Mouse (Mus musculus) embryonic facial prominence, embryonic 14.5 days (tissue): ENCODE results near the gene Psmd9. TPM values are rescaled to one million over a fixed set of nuclear protein-coding genes. Genes with fewer than 3 reads are reported as not detected.

Experiments used
- ATAC-seq: fragments of 200-750 bp; cut with Nextera tagmentation; 2 replicates; pipeline ENCODE4 v1.8.0; 2017; ENCODE audit warnings: low read depth, moderate number of reproducible peaks, moderate TSS enrichment
- DNase-seq: peaks from one replicate; pipeline ENCODE4 v3.0.0-alpha.2; 2015; ENCODE audit warnings: low spot score
- H3K27ac ChIP-seq: fragments of 300-500 bp; sonication (generic); replicated peaks from 2 replicates; pipeline ENCODE4 v1.5.1; 2014; ENCODE audit warnings: low read depth, mild to moderate bottlenecking, low read length, moderate library complexity
- H3K27me3 ChIP-seq: fragments of 300-500 bp; sonication (generic); replicated peaks from 2 replicates; pipeline ENCODE4 v1.6.1; 2014; ENCODE audit warnings: low read length; ENCODE audit not compliant: control insufficient read depth, insufficient read depth
- H3K36me3 ChIP-seq: fragments of 300-500 bp; sonication (generic); 2 replicates; pipeline ENCODE4 v1.6.1; 2014; ENCODE audit warnings: low read length, mixed read lengths; ENCODE audit not compliant: control insufficient read depth, insufficient read depth
- H3K4me1 ChIP-seq: fragments of 300-500 bp; sonication (generic); 2 replicates; pipeline ENCODE4 v1.6.1; 2014; ENCODE audit warnings: antibody characterized with exemption, low read length; ENCODE audit not compliant: control insufficient read depth, insufficient read depth
- H3K4me2 ChIP-seq: fragments of 300-500 bp; sonication (generic); 2 replicates; pipeline ENCODE4 v1.6.1; 2014; ENCODE audit warnings: low read depth, mild to moderate bottlenecking, low read length, moderate library complexity, mixed read lengths
- H3K4me3 ChIP-seq: fragments of 300-500 bp; sonication (generic); 2 replicates; pipeline ENCODE4 v1.5.1; 2014; ENCODE audit warnings: low read depth, mild to moderate bottlenecking, low read length
- H3K9ac ChIP-seq: fragments of 300-500 bp; sonication (generic); 2 replicates; pipeline ENCODE4 v1.6.1; 2014; ENCODE audit warnings: low read depth, mild to moderate bottlenecking, low read length, moderate library complexity, mixed read lengths
- H3K9me3 ChIP-seq: fragments of 300-500 bp; sonication (generic); 2 replicates; pipeline ENCODE4 v1.6.1; 2016; ENCODE audit warnings: low read length; ENCODE audit not compliant: control insufficient read depth
- WGBS: fragments of 180-500 bp; shearing (Covaris S2); extraction: QIAGEN DNeasy Blood & Tissue Kit; methylation state at CpG from one replicate; pipeline ENCODE4 v1.1.7; 2014; 5-methylcytosine and 5-hydroxymethylcytosine counted together
- polyA plus RNA-seq: library from polyadenylated mRNA; unstranded; fragments of >200 nt; fragmentation: Nextera tagmentation; extraction: Ambion mirVana; gene quantifications from 2 replicates; pipeline ENCODE4 v1.2.1, GENCODE M21; 2014

The Psmd9 gene
- 49.5 and 58.1 TPM in 2 replicates for polyA plus RNA-seq

DNA sequence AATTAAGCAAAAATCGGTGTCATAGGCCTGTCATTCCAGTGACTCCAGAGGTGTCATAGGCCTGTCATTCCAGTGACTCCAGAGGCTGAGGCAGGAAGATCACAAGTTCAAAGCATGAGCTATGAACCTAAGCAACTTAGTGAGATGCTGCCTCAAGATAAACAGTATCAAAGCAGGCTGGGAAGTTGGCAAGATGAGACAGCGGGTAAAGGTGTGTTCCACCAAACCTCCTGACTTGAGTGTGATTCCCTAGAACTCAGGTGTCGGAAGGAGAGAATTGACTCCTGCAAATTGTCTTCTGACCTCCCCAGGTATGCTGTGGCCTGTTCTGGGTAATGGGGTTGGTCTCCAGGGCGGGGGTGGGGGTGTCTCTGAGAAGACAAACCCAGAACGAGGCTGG lies at the start of gene Psmd9:
Gene Psmd9, plus strand, starts transcription at position 130 of the 400 bp plus-strand sequence.
- no peak for ATAC-seq
- Histone ChIP-seq H3K27ac (peak within 1 kb of the TSS; percentile 67), H3K9ac (no peak within 1 kb of the TSS)

DNA sequence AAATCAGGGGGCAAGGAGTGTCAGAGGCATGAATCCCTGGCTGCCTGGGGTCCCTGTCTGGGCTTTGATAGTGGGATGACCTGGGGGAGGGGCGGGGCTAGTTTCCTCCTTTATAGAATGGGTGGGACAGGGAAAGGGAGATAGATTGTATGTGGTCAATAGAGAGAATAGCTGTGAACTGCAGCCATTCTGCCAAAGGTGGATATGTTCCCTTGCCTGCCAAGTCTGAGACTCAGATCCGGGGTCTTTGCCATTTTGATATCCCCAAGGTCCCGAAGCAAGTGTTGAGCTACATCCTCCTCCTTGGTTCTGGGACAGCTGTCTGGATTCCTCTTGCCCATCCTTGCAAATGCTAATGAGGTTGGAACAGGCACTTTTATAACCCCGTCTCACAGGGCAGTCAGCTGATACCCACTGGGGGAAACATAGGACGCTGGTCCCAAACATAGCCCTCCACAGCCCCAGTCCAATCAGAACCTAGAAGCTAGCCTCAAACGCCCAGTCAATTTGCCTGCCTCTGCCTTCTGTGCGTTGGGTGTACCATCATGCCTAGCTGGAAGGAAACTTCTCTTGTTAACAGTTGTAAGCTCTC lies 48.5 kb upstream of the Psmd9 start:
- Histone ChIP-seq H3K4me1 (no peaks in the 10 kb centered on the region), H3K27ac (no peak overlapping the region), H3K36me3 (peaks cover 14% of the 10 kb centered on the region), H3K4me2 (no peak overlapping the region), H3K27me3 (no peaks in the 10 kb centered on the region), H3K9me3 (no peaks in the 10 kb centered on the region), H3K4me3 (no peak overlapping the region), H3K9ac (no peak overlapping the region)
- WGBS: 56% methylated on average over 7 of the region's 7 CpGs
- ATAC-seq (no peak), DNase-seq (no peak)

More for the DNA sequence above, at the start of gene Psmd9:
- Histone ChIP-seq H3K4me3 (no peak within 1 kb of the TSS), H3K4me2 (no peak within 1 kb of the TSS), H3K9me3 (no peaks in the 10 kb centered on the region), H3K36me3 (peaks cover 28% of the 10 kb centered on the region), H3K27me3 (no peaks in the 10 kb centered on the region), H3K4me1 (peaks cover 16% of the 10 kb centered on the region; the same call in 1 of the 2 replicates)
- WGBS: 76% methylated on average over 5 of the region's 5 CpGs
- DNase-seq: no peak

DNA sequence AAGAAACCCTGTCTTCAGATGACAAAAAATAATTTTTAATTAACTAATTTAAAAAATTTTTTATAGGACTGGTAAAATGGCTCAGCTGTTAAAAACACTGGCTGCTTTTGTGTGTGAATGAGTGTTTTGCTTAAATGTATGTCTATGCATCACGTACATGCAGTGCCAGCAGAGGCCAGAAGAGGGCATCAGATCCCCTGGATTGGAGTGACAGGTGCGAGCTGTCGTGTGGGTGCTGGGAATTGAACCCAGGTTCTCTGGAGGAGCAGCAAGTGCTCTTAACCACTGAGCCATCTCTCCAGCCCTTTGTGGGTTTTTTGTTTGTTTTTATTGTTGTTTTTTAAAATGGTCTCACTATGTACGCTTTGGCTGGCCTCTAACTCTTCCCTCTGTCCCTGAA lies 47.0 kb upstream of the Psmd9 start:
- no peaks in the 10 kb centered on the region for H3K9me3 ChIP-seq
- H3K9ac ChIP-seq: no peak overlapping the region
- H3K4me3 ChIP-seq: no peak overlapping the region
- H3K36me3 ChIP-seq: peaks cover 16% of the 10 kb centered on the region
- WGBS: 81% methylated on average over 4 of the region's 4 CpGs
- H3K27ac ChIP-seq: no peak overlapping the region
- H3K27me3 ChIP-seq: no peaks in the 10 kb centered on the region
- no peak overlapping the region for H3K4me2 ChIP-seq
- no peak for DNase-seq
- ATAC-seq: no peak
- no peaks in the 10 kb centered on the region for H3K4me1 ChIP-seq

DNA sequence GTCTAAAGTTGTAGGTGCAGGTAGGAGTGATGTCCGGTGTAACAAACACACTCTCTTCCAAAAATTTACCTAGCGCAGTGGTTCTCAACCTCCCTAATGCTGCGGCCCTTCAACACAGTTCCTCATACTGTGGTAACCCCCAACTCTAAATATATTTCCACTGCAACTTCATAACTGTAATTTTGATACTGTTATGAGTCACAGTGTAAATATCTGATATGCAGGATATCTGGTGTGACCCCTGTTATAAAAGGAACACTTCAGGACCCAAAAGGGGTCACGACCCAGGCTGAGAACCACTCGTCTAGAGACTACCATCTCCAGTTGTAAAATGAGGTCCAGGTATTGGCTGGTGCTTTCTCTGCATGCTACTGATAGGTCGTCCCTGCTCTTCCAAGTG lies 44.1 kb upstream of the Psmd9 start:
- no peaks in the 10 kb centered on the region for H3K4me1 ChIP-seq
- H3K4me3 ChIP-seq: no peak overlapping the region
- H3K4me2 ChIP-seq: no peak overlapping the region
- WGBS: 86% methylated on average over 6 of the region's 6 CpGs
- no peaks in the 10 kb centered on the region for H3K9me3 ChIP-seq
- DNase-seq: no peak
- H3K27ac ChIP-seq: no peak overlapping the region
- no peak for ATAC-seq
- peaks cover 12% of the 10 kb centered on the region for H3K36me3 ChIP-seq
- H3K9ac ChIP-seq: no peak overlapping the region
- no peaks in the 10 kb centered on the region for H3K27me3 ChIP-seq

- WGBS: 85% methylated on average over 18 of the region's 18 CpGs
- H3K27me3 ChIP-seq: no peaks in the 10 kb centered on the region
- H3K9ac ChIP-seq: no peak overlapping the region
- H3K4me1 ChIP-seq: no peaks in the 10 kb centered on the region
- ATAC-seq (no peak), DNase-seq (no peak)
- no peaks in the 10 kb centered on the region for H3K9me3 ChIP-seq
- no peak overlapping the region for H3K4me2 ChIP-seq
- peaks cover 17% of the 10 kb centered on the region for H3K36me3 ChIP-seq
- H3K4me3 ChIP-seq: no peak overlapping the region
- H3K27ac ChIP-seq: no peak overlapping the region
Observed at GRCm38 (mm10) chr5:123125638-123126406, 43.4 kb upstream of the Psmd9 start.

DNA sequence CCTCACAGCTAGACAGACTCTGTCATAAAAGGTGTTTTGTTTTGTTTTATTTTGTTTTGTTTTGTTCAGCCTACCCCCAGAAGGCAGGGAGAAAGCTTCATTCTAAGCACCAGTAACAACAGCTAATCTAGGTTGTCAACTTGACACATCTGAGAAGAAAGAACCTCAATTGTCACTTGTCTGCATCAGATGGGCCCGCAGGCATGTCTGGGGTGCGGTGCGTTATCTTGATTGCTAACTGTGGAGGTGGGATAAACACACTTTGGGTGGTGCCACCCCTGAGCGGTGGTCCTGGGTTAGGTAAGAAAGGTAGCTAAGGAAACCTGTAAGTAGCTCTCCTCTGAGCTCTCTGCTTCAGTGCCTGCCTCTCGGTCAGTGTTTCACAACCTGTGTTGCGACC lies 42.2 kb upstream of the Psmd9 start:
- WGBS: 63% methylated on average over 6 of the region's 6 CpGs
- Histone ChIP-seq H3K36me3 (peaks cover 18% of the 10 kb centered on the region), H3K9me3 (no peaks in the 10 kb centered on the region), H3K4me3 (no peak overlapping the region), H3K27ac (no peak overlapping the region), H3K4me2 (no peak overlapping the region), H3K27me3 (no peaks in the 10 kb centered on the region), H3K4me1 (0 out of 2 replicates have a peak, but pooled peaks cover 2% of the 10 kb centered on the region), H3K9ac (no peak overlapping the region)
- ATAC-seq (no peak), DNase-seq (no peak)

DNA sequence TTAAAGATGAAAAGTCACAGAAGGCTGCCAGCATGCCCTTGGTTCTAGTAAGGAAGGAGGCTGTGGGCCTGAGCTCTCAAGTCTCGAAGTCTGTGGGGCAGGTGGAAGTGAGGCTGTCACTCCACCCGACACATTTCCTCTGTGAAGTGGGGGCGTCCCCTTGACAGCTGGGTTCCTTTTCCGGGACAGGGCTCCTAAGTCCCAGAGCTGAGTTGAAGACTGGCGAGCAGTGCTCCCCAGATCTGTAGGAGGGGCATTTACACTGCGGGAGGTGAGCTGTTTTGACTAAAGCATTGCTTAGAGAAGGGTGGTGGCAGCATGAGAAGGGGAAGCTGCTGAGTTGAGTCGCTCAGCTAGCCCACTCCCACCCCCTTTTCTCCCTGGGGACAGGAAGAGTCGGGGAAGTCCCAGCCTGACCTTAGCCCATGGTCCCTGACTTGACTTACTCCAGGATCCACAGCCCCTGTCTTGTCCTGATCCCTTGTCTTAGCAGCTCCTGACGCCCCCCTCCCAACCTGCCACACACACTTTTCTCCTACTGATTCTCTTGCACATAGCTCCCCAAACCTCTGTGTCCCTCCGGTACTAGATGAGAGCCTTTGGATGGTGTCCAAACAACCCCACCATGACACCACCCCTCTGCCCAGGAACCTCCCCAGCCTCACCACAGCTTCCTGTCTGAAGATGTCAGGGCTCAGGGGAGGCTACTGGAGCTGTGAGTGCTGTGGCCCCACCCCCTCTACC lies 40.6 kb upstream of the Psmd9 start:
- H3K9ac ChIP-seq: no peak overlapping the region
- DNase-seq (no peak), ATAC-seq (no peak)
- 51% methylated on average over 9 of the region's 10 CpGs for whole genome bisulfite sequencing
- H3K36me3 ChIP-seq: peaks cover 14% of the 10 kb centered on the region
- H3K4me3 ChIP-seq: no peak overlapping the region
- peaks cover 15% of the 10 kb centered on the region for H3K4me1 ChIP-seq
- H3K9me3 ChIP-seq: no peaks in the 10 kb centered on the region
- H3K27ac ChIP-seq: 0 out of 2 replicates have a peak overlapping the region, but pooled peaks have one; percentile 6
- H3K4me2 ChIP-seq: no peak overlapping the region
- H3K27me3 ChIP-seq: no peaks in the 10 kb centered on the region

- Histone ChIP-seq H3K4me1 (peaks cover 21% of the 10 kb centered on the region), H3K4me3 (no peak overlapping the region), H3K27me3 (no peaks in the 10 kb centered on the region), H3K9ac (no peak overlapping the region), H3K27ac (0 out of 2 replicates have a peak overlapping the region, but pooled peaks have one; percentile 6), H3K9me3 (no peaks in the 10 kb centered on the region), H3K36me3 (peaks cover 18% of the 10 kb centered on the region; the same call in 1 of the 2 replicates), H3K4me2 (no peak overlapping the region)
- 79% methylated on average over 10 of the region's 10 CpGs for WGBS
- no peak for DNase-seq
- no peak for ATAC-seq
Observed at GRCm38 (mm10) chr5:123129170-123129757, 39.9 kb upstream of the Psmd9 start.
